Mouse (Mus musculus): ENCODE measurements around the gene Hoxd10.

Gene Hoxd10

GRCm38 (mm10) chr2:74731799-74732512, 40.2 kb downstream of the Hoxd10 start:
- no peak for DNase-seq (ENCODE audit: low spot score)

DNA sequence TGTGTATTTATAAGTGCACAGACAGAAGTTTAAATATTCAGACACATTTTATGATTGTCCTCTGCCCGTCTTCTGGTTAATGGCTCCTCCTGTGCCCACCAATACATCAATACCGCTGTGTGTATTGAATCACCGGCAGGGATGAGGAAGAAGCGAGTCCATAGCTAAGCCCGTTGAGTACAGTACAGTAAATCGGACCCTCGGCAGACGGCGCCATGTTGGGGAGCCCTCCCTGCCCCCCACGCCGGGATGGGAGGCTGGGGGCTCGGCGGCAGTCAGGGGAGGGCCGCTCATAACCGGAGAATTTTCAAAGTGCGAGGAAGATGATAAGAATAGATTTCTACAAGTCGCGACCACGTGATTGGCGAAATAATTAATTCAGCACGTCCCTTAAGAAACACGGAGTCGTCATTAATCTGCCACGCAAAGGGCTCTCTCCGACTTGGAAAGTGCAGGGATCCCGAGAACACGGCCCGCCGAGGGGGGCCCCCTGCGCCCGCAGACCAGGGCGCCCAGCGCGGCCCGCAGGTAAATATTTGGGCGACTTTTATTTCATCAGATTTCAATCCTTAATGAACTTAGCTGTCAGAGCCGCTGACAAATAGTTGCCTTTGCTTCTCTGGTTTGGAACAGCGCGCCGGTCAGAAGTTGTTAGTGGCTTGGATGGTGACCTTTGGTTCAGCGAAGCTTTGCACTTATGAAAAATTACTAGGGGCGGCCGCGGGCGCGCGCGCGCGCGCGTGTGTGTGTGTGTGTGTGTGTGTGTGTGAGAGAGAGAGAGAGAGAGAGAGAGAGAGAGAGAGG, 41.0 kb downstream of the Hoxd10 start:
- no peak for DNase-seq (ENCODE audit: low spot score)

- no peak for DNase-seq (ENCODE audit: low spot score)
Observed at GRCm38 (mm10) chr2:74733317-74733661, 41.6 kb downstream of the Hoxd10 start.

- no peak for DNase-seq (ENCODE audit: low spot score)
Observed at GRCm38 (mm10) chr2:74733765-74734164, 42.0 kb downstream of the Hoxd10 start.

GRCm38 (mm10) chr2:74734451-74734850, 42.7 kb downstream of the Hoxd10 start:
- no peak for DNase-seq (ENCODE audit: low spot score)

- no peak for DNase-seq (ENCODE audit: low spot score)
Observed at GRCm38 (mm10) chr2:74734996-74735811, 43.5 kb downstream of the Hoxd10 start.

- DNase-seq (ENCODE audit: low spot score), result no peak
Observed at GRCm38 (mm10) chr2:74735851-74736687, 44.3 kb downstream of the Hoxd10 start.

GRCm38 (mm10) chr2:74736688-74737577, 45.2 kb downstream of the Hoxd10 start:
- no peak for DNase-seq (ENCODE audit: low spot score)

DNA sequence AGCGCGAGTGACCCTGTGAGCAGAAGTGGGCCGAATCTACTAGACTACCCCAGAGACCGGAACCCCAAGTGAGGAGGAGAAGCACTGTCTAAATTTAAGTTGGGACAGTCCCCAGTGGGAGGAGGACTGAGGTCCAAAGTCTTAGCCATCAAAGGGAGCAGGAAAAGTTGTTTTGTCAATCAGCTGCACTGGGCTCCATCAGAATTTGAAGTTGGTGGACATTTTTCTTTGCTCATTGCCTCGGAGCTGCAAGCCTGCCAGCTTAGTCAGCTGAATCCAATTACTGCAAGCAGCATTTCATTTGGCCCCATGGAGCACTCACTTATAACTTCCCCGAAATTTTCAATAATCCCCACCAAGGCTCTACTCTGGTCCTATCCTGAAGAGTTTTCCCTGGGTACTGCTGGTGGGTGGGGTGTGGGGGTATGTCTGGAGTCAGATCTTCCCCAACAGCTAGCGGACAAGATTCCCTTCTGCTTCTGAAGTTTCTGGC, 45.9 kb downstream of the Hoxd10 start:
- DNase-seq (ENCODE audit: low spot score), result no peak

DNA sequence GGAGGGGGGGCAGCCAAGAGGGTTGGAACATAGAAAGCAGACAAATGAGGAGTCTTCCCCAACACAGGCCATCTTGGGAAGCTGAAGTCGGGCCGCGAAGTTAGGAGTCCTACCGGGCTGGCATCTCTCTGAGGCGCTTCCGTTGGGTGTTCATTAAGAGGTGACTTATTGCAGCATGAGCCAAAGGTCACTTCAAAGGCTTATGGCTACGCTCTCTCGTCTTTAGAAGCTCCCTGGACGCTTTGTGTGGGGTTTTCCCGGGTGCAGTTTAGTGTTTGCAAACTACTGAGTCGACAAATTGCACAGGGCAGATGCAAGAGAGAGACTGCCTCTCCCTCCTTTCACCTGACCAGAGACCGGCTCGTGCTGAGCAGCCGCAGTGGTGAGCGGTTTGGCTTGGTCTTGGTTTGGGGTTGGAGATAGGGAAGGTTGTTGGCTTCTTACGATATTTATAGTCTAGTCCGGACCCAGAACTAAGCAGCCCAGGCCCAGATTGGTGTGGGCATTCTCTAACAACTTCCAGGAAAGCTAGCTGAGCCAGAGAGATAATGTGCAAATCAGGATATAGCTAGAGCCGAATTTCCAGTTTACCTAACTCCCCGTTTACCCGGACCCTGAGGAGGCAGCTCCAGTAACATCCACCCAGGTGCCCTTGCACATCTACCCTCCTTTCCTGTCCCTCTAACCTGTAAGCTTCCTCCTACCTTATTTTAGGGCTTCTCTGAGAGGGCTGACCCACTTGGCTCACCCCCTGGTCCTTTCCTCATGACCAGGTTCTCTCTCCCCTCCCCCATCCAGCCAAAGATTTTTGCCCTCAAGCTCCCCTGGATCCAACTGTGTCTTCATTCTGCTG, 47.1 kb downstream of the Hoxd10 start:
- no peak for DNase-seq (ENCODE audit: low spot score)

- DNase-seq (ENCODE audit: low spot score), result no peak
Observed at GRCm38 (mm10) chr2:74739476-74739800, 47.7 kb downstream of the Hoxd10 start.

DNA sequence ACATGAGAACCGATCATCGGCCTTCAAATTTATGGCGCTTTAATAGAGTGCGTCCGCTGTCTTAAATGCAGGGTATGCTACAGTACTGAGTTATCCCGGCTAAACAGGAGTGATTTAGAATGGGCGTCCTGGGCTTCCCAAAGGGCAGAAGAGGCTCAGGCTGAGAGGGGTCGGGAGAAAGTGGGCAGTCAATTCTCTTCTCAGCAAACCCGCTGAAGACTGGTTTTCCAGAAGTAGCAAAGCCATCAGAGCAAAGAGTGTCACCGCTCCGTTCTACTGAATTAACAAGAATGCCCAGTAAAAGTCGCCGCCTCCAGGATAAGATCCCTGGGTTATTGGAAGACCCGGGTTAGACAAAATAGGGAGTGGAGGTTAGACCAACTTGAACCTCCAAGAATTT, 48.1 kb downstream of the Hoxd10 start:
- no peak for DNase-seq (ENCODE audit: low spot score)

DNA sequence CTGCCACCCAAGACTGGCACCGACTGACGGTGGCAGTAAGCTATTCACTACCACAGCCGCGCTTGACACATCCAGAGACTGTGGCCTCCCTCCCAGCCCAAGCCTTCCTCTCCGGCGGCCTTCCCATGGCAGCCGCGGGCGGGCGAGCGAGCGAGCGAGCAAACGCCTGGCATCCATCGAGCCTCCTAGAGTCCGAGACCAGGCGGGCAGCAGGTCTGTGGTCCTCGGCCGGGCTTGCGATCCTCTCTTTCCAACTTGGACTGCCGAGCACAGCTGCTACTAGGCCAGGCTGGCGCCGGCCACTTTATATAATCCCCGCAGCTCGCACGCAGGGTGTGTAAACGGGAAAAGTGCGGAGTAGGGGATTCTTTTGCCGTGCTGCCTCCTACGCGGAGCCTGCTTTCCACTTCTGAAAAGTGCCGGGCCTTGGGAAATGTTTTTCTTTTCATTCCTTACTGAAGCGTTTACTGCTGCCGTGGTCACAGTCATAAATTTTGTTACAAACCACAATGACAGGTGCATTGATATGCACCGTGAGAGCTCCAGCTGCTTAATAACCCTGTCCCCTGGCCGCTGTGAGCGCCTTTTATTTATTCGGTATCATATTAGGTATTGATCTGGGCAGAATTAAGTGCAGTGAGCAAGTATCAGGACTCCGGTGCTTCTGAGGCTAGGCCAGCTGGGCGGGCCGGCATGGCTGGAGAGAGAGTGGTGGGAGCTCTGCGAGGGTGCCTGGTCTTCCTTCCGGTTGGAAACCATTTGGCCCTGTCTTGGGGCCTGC, 48.8 kb downstream of the Hoxd10 start:
- no peak for DNase-seq (ENCODE audit: low spot score)

- no peak for DNase-seq (ENCODE audit: low spot score)
Observed at GRCm38 (mm10) chr2:74741252-74741978, 49.7 kb downstream of the Hoxd10 start.

- DNase-seq (ENCODE audit: low spot score), result no peak
Observed at GRCm38 (mm10) chr2:74741979-74742277, 50.2 kb downstream of the Hoxd10 start.

Measured in urinary bladder, postnatal 14 days (tissue).